Mouse (Mus musculus): Measurements from ENCODE around the gene Chrm1. TPM values are rescaled to one million over a fixed set of nuclear protein-coding genes. Genes with fewer than 3 reads are reported as not detected.
A peak's percentile ranks its signal among the peaks of the same experiment; 100 is the strongest.
"Not testable (repeated sequence)": the region's sequence is repeated elsewhere in the genome, so short reads cannot be mapped to it uniquely, and the experiment has no call there.

Gene Chrm1
- polyA plus RNA-seq, 1 experiment, result not detected

DNA sequence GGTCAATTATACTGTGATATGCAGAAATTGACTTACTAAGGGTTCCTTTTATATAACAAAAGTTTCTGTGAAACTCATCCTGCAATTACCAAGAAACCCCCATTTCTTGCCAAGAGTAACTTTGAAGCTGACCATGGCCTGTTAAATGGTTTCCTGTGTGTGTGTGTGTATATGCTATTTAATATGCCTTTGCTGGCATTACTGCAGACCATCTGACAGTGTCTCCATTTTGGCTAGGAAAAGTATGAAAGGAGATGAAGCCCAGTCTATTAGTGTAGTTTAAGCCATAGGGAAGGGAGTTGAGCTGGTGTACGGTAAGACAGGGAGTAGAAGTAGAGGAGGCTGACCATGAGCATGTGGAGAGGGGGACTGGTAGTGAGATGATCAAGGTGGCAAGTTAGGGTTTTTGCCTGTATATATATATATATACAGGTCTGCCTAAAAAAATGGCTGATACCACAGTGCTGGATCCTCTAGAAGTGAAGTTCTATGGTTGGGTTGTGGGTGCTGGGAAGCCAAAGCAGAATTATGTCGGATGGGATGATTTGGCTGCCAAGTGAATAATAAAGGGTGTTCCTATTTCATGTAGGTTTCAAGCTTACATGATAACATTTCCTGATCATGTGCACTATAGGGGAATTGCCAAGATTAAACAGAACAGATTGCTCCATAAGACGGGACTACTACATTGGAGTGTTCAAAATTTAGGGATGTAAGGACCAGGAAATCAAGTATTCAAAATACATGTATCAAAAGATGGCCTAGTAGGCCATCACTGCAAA lies 63.2 kb downstream of the Chrm1 start:
- Histone ChIP-seq H3K36me3 (ENCODE audit: control insufficient read depth, insufficient read depth) (peaks cover 35% of the 10 kb centered on the region), H3K4me3 (peak overlapping the region; percentile 97), H3ac (ENCODE audit: control insufficient read depth, insufficient read length) (no peak overlapping the region), H3K27me3 (ENCODE audit: control insufficient read depth, insufficient read depth, insufficient read length) (no peaks in the 10 kb centered on the region), H3K4me2 (ENCODE audit: low read depth) (peak overlapping the region; percentile 94), H3K79me2 (ENCODE audit: control insufficient read depth, insufficient read depth) (peaks cover 30% of the 10 kb centered on the region)
- TF ChIP-seq MAX (IDR thresholded peaks at IDR 0.05; ENCODE audit: low read depth) (no peak), USF1 (IDR thresholded peaks at IDR 0.05; ENCODE audit: low read depth) (no peak), POLR2A (IDR thresholded peaks at IDR 0.05; ENCODE audit: insufficient read length, low read depth) (peak; percentile 23), MYOG (IDR thresholded peaks at IDR 0.05; ENCODE audit: control insufficient read depth in 1 of 3, insufficient read depth in 1 of 3, insufficient read length in 2 of 3, low read depth in 2 of 3) (no peak), SRF (IDR thresholded peaks at IDR 0.05; ENCODE audit: control insufficient read depth, insufficient read length, low read depth) (no peak), E2F4 (IDR thresholded peaks at IDR 0.05; ENCODE audit: insufficient read depth) (no peak), CEBPB (IDR thresholded peaks at IDR 0.05; ENCODE audit: insufficient read depth, poor library complexity, severe bottlenecking) (no peak), REST (IDR thresholded peaks at IDR 0.05; ENCODE audit: insufficient read depth, insufficient read length) (no peak), TCF3 (IDR thresholded peaks at IDR 0.05; ENCODE audit: insufficient read length, low read depth) (no peak), MYOD1 (IDR thresholded peaks at IDR 0.05; ENCODE audit: control insufficient read depth in 1 of 3, insufficient read length in 2 of 3, low read depth in 2 of 3) (no peak), POLR2AphosphoS2 (IDR thresholded peaks at IDR 0.05; ENCODE audit: insufficient read length, low read depth) (peak; percentile 67), TCF12 (IDR thresholded peaks at IDR 0.05; ENCODE audit: insufficient read depth, poor library complexity, severe bottlenecking) (no peak)

- no peak overlapping the region for H3ac ChIP-seq (ENCODE audit: control insufficient read depth, insufficient read length)
Measured at GRCm38 (mm10) chr19:8727495-8728114, 64.0 kb downstream of the Chrm1 start.

DNA sequence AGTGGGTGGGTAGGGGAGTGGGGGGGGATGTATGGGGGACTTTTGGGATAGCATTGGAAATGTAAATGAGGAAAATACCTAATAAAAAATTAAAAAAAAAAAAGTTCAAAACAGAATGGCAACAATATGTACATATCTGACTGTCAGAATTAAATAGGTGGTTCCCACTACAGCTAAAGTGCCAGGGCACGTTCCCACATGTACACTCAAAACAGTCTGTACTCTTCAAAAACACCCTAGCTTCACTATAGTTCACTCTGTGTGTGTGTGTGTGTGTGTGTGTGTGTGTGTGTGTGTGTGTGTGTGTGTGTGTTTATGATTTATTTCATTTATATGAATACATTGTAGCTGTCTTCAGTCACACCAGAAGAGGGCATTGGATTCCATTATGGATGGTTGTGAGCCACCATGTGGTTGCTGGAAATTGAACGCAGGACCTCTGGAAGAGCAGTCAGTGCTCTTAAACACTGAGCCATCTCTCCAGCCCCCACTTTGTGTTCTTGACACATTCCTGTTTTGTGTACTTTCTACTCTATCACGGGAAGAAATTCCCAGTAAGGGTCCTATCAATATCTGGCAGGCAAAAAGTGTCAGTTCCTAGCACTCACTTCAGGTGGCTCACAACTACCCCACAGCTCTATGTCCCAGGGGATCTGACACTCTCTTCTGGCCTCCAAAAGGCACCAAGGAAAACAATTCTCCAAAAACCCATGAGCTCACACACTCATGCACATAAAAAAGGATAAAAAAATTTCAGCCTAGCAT lies 64.9 kb downstream of the Chrm1 start:
- H3K79me2 ChIP-seq (ENCODE audit: control insufficient read depth, insufficient read depth), result peaks cover 17% of the 10 kb centered on the region
- peaks cover 35% of the 10 kb centered on the region for H3K36me3 ChIP-seq (ENCODE audit: control insufficient read depth, insufficient read depth)
- not testable (repeated sequence) for H3K4me2 ChIP-seq (ENCODE audit: low read depth); H3K4me3 ChIP-seq; H3K27me3 ChIP-seq (ENCODE audit: control insufficient read depth, insufficient read depth, insufficient read length); H3ac ChIP-seq (ENCODE audit: control insufficient read depth, insufficient read length)

More at GRCm38 (mm10) chr19:8727495-8728114, 64.0 kb downstream of the Chrm1 start:
- H3K27me3 ChIP-seq (ENCODE audit: control insufficient read depth, insufficient read depth, insufficient read length), result no peaks in the 10 kb centered on the region
- no peak overlapping the region for H3K4me3 ChIP-seq
- no peak overlapping the region for H3K4me2 ChIP-seq (ENCODE audit: low read depth)
- H3K36me3 ChIP-seq (ENCODE audit: control insufficient read depth, insufficient read depth), result peaks cover 35% of the 10 kb centered on the region
- no peak for TF ChIP-seq MYOG (IDR thresholded peaks at IDR 0.05; ENCODE audit: control insufficient read depth in 1 of 3, insufficient read depth in 1 of 3, insufficient read length in 2 of 3, low read depth in 2 of 3)
- no peak for TF ChIP-seq MYOD1 (IDR thresholded peaks at IDR 0.05; ENCODE audit: control insufficient read depth in 1 of 3, insufficient read length in 2 of 3, low read depth in 2 of 3)
- TF ChIP-seq USF1 (IDR thresholded peaks at IDR 0.05; ENCODE audit: low read depth), result no peak
- no peak for TF ChIP-seq REST (IDR thresholded peaks at IDR 0.05; ENCODE audit: insufficient read depth, insufficient read length)
- no peak for TF ChIP-seq E2F4 (IDR thresholded peaks at IDR 0.05; ENCODE audit: insufficient read depth)
- TF ChIP-seq POLR2A (IDR thresholded peaks at IDR 0.05; ENCODE audit: insufficient read length, low read depth), result peak; percentile 28
- peak; percentile 70 for TF ChIP-seq POLR2AphosphoS2 (IDR thresholded peaks at IDR 0.05; ENCODE audit: insufficient read length, low read depth)
- no peak for TF ChIP-seq MAX (IDR thresholded peaks at IDR 0.05; ENCODE audit: low read depth)
- H3K79me2 ChIP-seq (ENCODE audit: control insufficient read depth, insufficient read depth), result peaks cover 22% of the 10 kb centered on the region

Other genes starting within 250 kb of the Chrm1 start
- not detected for gene Slc22a8, start 72.5 kb upstream of the Chrm1 start, polyA plus RNA-seq (2012; fragmentation: generic; extraction: Trizol)
- gene Slc22a6, start 45.8 kb upstream of the Chrm1 start, polyA plus RNA-seq (2012; fragmentation: generic; extraction: Trizol), result not detected
- 806 TPM for gene Slc3a2, start 59.6 kb downstream of the Chrm1 start, polyA plus RNA-seq (2012; fragmentation: generic; extraction: Trizol)
- 109 TPM for gene Wdr74, start 72.0 kb downstream of the Chrm1 start, polyA plus RNA-seq (2012; fragmentation: generic; extraction: Trizol)
- gene 1700092M07Rik, start 76.9 kb downstream of the Chrm1 start, polyA plus RNA-seq (2012; fragmentation: generic; extraction: Trizol), result 0.94 TPM
- gene Stx5a, start 77.6 kb downstream of the Chrm1 start, polyA plus RNA-seq (2012; fragmentation: generic; extraction: Trizol), result 49.5 TPM
- 64.3 TPM for gene Nxf1, start 93.3 kb downstream of the Chrm1 start, polyA plus RNA-seq (2012; fragmentation: generic; extraction: Trizol)
- gene Tmem223, start 107.2 kb downstream of the Chrm1 start, polyA plus RNA-seq (2012; fragmentation: generic; extraction: Trizol), result 59.4 TPM
- 31.6 TPM for gene Tmem179b, start 110.7 kb downstream of the Chrm1 start, polyA plus RNA-seq (2012; fragmentation: generic; extraction: Trizol)
- gene Taf6l, start 122.6 kb downstream of the Chrm1 start, polyA plus RNA-seq (2012; fragmentation: generic; extraction: Trizol), result 19.6 TPM
- 152 TPM for gene Polr2g, start 134.8 kb downstream of the Chrm1 start, polyA plus RNA-seq (2012; fragmentation: generic; extraction: Trizol)
- 2.4 TPM for gene Zbtb3, start 138.8 kb downstream of the Chrm1 start, polyA plus RNA-seq (2012; fragmentation: generic; extraction: Trizol)
- 18.7 TPM for gene Ttc9c, start 155.5 kb downstream of the Chrm1 start, polyA plus RNA-seq (2012; fragmentation: generic; extraction: Trizol)
- gene Hnrnpul2, start 156.2 kb downstream of the Chrm1 start, polyA plus RNA-seq (2012; fragmentation: generic; extraction: Trizol), result 42.1 TPM
- gene AC129217.1, start 166.0 kb downstream of the Chrm1 start, polyA plus RNA-seq (2012; fragmentation: generic; extraction: Trizol), result 1.00 TPM
- 5.7 TPM for gene Bscl2, start 173.7 kb downstream of the Chrm1 start, polyA plus RNA-seq (2012; fragmentation: generic; extraction: Trizol)
- 0.25 TPM for gene Gng3, start 175.4 kb downstream of the Chrm1 start, polyA plus RNA-seq (2012; fragmentation: generic; extraction: Trizol)
- gene Lrrn4cl, start 187.0 kb downstream of the Chrm1 start, polyA plus RNA-seq (2012; fragmentation: generic; extraction: Trizol), result 0.25 TPM
- 236 TPM for gene Ubxn1, start 207.7 kb downstream of the Chrm1 start, polyA plus RNA-seq (2012; fragmentation: generic; extraction: Trizol)
- gene Uqcc3, start 217.1 kb downstream of the Chrm1 start, polyA plus RNA-seq (2012; fragmentation: generic; extraction: Trizol), result 37.0 TPM
- 3.3 TPM for gene Lbhd1, start 219.9 kb downstream of the Chrm1 start, polyA plus RNA-seq (2012; fragmentation: generic; extraction: Trizol)
- gene Gm49403, start 220.1 kb downstream of the Chrm1 start, polyA plus RNA-seq (2012; fragmentation: generic; extraction: Trizol), result not detected
- 73.1 TPM for gene 1810009A15Rik, start 225.1 kb downstream of the Chrm1 start, polyA plus RNA-seq (2012; fragmentation: generic; extraction: Trizol)
- 0.44 TPM for gene Gm49416, start 225.1 kb downstream of the Chrm1 start, polyA plus RNA-seq (2012; fragmentation: generic; extraction: Trizol)
- 23.2 TPM for gene Ints5, start 229.2 kb downstream of the Chrm1 start, polyA plus RNA-seq (2012; fragmentation: generic; extraction: Trizol)
- gene Ganab, start 234.3 kb downstream of the Chrm1 start, polyA plus RNA-seq (2012; fragmentation: generic; extraction: Trizol), result 109 TPM

Data from myocyte (in vitro differentiated cells).